Mouse (Mus musculus) G1E (cell line): Measurements from ENCODE around the gene Ctcf. TPM values are rescaled to one million over a fixed set of nuclear protein-coding genes. Genes with fewer than 3 reads are reported as not detected.

ENCODE experiments used
- ATAC-seq: 2 replicates; pipeline ENCODE4 v1.8.0; 2016; ENCODE audit warnings: mild to moderate bottlenecking; ENCODE audit not compliant: insufficient number of reproducible peaks, poor library complexity, low FRiP score, severe bottlenecking; ENCODE audit errors: extremely low read depth
- DNase-seq: peaks from one replicate; pipeline ENCODE4 v3.0.0; 2012; ENCODE audit warnings: low spot score
- H3K27me3 ChIP-seq: 2 replicates; pipeline ENCODE4 v1.6.1; 2012; ENCODE audit warnings: mild to moderate bottlenecking, low read length, inconsistent platforms; ENCODE audit not compliant: insufficient read depth
- H3K36me3 ChIP-seq: replicated peaks from 2 replicates; pipeline ENCODE3; 2012; ENCODE audit warnings: mild to moderate bottlenecking, inconsistent platforms
- H3K4me1 ChIP-seq: 2 replicates; pipeline ENCODE4 v1.6.1; 2012; ENCODE audit warnings: low read depth, low read length, inconsistent platforms, mixed read lengths; ENCODE audit not compliant: insufficient read depth
- H3K4me3 ChIP-seq: 2 replicates; pipeline ENCODE4 v1.5.1; 2012; ENCODE audit warnings: low read depth, mild to moderate bottlenecking, inconsistent platforms, low read length, moderate library complexity, mixed read lengths
- H3K9me3 ChIP-seq: replicated peaks from 2 replicates; pipeline ENCODE4 v1.6.1; 2012; ENCODE audit warnings: inconsistent platforms
- CTCF ChIP-seq: IDR thresholded peaks from 2 replicates; pipeline ENCODE4 v1.5.1; 2012; ENCODE audit warnings: low read depth, low read length, inconsistent platforms, mixed read lengths
- GATA1 ChIP-seq: IDR thresholded peaks from 2 replicates; pipeline ENCODE4 v1.6.1; 2012; ENCODE audit warnings: borderline replicate concordance, low read length, inconsistent platforms, mixed read lengths
- GATA2 ChIP-seq: IDR thresholded peaks from 2 replicates; pipeline ENCODE4 v1.6.1; 2012; ENCODE audit warnings: low read depth, low read length, inconsistent platforms, borderline replicate concordance
- POLR2AphosphoS5 ChIP-seq: IDR thresholded peaks from 2 replicates; pipeline ENCODE4 v1.6.1; 2012; ENCODE audit warnings: low read depth, low read length, inconsistent platforms; ENCODE audit not compliant: insufficient replicate concordance
- TAL1 ChIP-seq: conservative IDR thresholded peaks from 2 replicates; pipeline ENCODE4 v1.6.1; 2012; ENCODE audit warnings: low read depth, low read length, inconsistent platforms, mixed read lengths
- polyA plus RNA-seq: library from polyadenylated mRNA; stranded (reverse); fragments of >175 nt; gene quantifications from 2 replicates; pipeline ENCODE4 v1.2.3, GENCODE M21; 2012
- total RNA-seq, 2 experiments: library from RNA; stranded (forward) in 1 of 2; stranded (reverse) in 1 of 2; fragments of 200-1000 nt in 1 of 2; fragments of >200 nt in 1 of 2; fragmentation: Nextera tagmentation in 1 of 2; gene quantifications; 2 replicates each; pipeline ENCODE4 v1.2.3; 2014 to 2017

Ctcf gene
- total and polyA plus RNA-seq, 3 experiments, result 78.9 to 155 (median 133) TPM

GRCm38 (mm10) chr8:105607684-105608083 is 28.7 kb upstream of the Ctcf start:
- Histone ChIP-seq H3K9me3 (no peaks in the 10 kb centered on the region), H3K27me3 (no peaks in the 10 kb centered on the region), H3K4me3 (peak overlapping the region; percentile 97; the same call in 1 of the 2 replicates), H3K4me1 (peaks cover 82% of the 10 kb centered on the region), H3K36me3 (peaks cover 53% of the 10 kb centered on the region)
- TF ChIP-seq POLR2AphosphoS5 (no peak), CTCF (no peak), TAL1 (no peak), GATA2 (no peak), GATA1 (no peak)
- ATAC-seq (no peak), DNase-seq (no peak)

GRCm38 (mm10) chr8:105609355-105609754 is 27.0 kb upstream of the Ctcf start:
- TF ChIP-seq CTCF (no peak), POLR2AphosphoS5 (no peak), TAL1 (peak; percentile 93), GATA1 (no peak), GATA2 (no peak)
- H3K27me3 ChIP-seq, result no peaks in the 10 kb centered on the region
- peaks cover 68% of the 10 kb centered on the region for H3K36me3 ChIP-seq
- DNase-seq (peak; percentile 76), ATAC-seq (peak; percentile 78)
- H3K4me1 ChIP-seq, result peaks cover 81% of the 10 kb centered on the region
- H3K9me3 ChIP-seq, result no peaks in the 10 kb centered on the region
- H3K4me3 ChIP-seq, result peak overlapping the region; percentile 16; the same call in 1 of the 2 replicates

- no peaks in the 10 kb centered on the region for H3K27me3 ChIP-seq
- H3K9me3 ChIP-seq, result no peaks in the 10 kb centered on the region
- ATAC-seq, result no peak
- DNase-seq, result no peak
- peaks cover 81% of the 10 kb centered on the region for H3K4me1 ChIP-seq
- peaks cover 72% of the 10 kb centered on the region for H3K36me3 ChIP-seq
- no peak for TF ChIP-seq GATA2
- TF ChIP-seq GATA1, result no peak
- no peak for TF ChIP-seq CTCF
- TF ChIP-seq POLR2AphosphoS5, result no peak
- TF ChIP-seq TAL1, result no peak
- H3K4me3 ChIP-seq, result peak overlapping the region; percentile 53; the same call in 1 of the 2 replicates
Observed at GRCm38 (mm10) chr8:105609771-105610170, 26.6 kb upstream of the Ctcf start.

- Histone ChIP-seq H3K27me3 (no peaks in the 10 kb centered on the region), H3K36me3 (peaks cover 82% of the 10 kb centered on the region), H3K4me1 (peaks cover 97% of the 10 kb centered on the region), H3K9me3 (no peaks in the 10 kb centered on the region), H3K4me3 (peak overlapping the region; percentile 64; the same call in 1 of the 2 replicates)
- ATAC-seq, result no peak
- no peak for TF ChIP-seq CTCF
- TF ChIP-seq POLR2AphosphoS5, result no peak
- no peak for TF ChIP-seq GATA2
- TF ChIP-seq TAL1, result no peak
- TF ChIP-seq GATA1, result no peak
- DNase-seq, result no peak
Observed at GRCm38 (mm10) chr8:105611836-105612235, 24.5 kb upstream of the Ctcf start.

GRCm38 (mm10) chr8:105613037-105613436 is 23.3 kb upstream of the Ctcf start:
- ATAC-seq (no peak), DNase-seq (no peak)
- peak overlapping the region; percentile 67; the same call in 1 of the 2 replicates for H3K4me3 ChIP-seq
- H3K9me3 ChIP-seq, result no peaks in the 10 kb centered on the region
- peaks cover 98% of the 10 kb centered on the region for H3K4me1 ChIP-seq
- peaks cover 83% of the 10 kb centered on the region for H3K36me3 ChIP-seq
- no peaks in the 10 kb centered on the region for H3K27me3 ChIP-seq
- TF ChIP-seq TAL1 (no peak), CTCF (no peak), GATA2 (no peak), POLR2AphosphoS5 (no peak), GATA1 (no peak)

GRCm38 (mm10) chr8:105613830-105614511 is 22.4 kb upstream of the Ctcf start:
- no peak for ATAC-seq
- no peak for DNase-seq
- H3K36me3 ChIP-seq, result peaks cover 88% of the 10 kb centered on the region
- no peak for TF ChIP-seq POLR2AphosphoS5
- TF ChIP-seq TAL1, result no peak
- TF ChIP-seq GATA1, result no peak
- no peak for TF ChIP-seq GATA2
- no peak for TF ChIP-seq CTCF
- no peaks in the 10 kb centered on the region for H3K27me3 ChIP-seq
- peak overlapping the region; percentile 63; the same call in 1 of the 2 replicates for H3K4me3 ChIP-seq
- peaks cover 98% of the 10 kb centered on the region for H3K4me1 ChIP-seq
- no peaks in the 10 kb centered on the region for H3K9me3 ChIP-seq
